Mouse (Mus musculus): ENCODE data around the gene Gpr68. TPM values are rescaled to one million over a fixed set of nuclear protein-coding genes. Genes with fewer than 3 reads are reported as not detected.
A peak's percentile ranks its signal among the peaks of the same experiment; 100 is the strongest.

The Gpr68 gene
- under 1 TPM; 0.09 to 0.63 TPM for total RNA-seq (2021)
- long read RNA-seq, experiment 1, partial matches to known transcripts = 0 of 1 reads
- long read RNA-seq, experiment 1, other reads (novel, unspliced or antisense) = 1 of 1 reads
- long read RNA-seq, experiment 2 = 0 reads

- peak; percentile 41 for DNase-seq
These were observed at the start of gene Gpr68 for GRCm38 (mm10) chr12:100907598-100908297. TSS of gene Gpr68 (minus strand) at chr12:100908198.

GRCm38 (mm10) chr12:100957257-100957656 is 49.3 kb upstream of the Gpr68 start:
- DNase-seq = no peak

- DNase-seq = no peak
These were observed 48.8 kb upstream of the Gpr68 start for GRCm38 (mm10) chr12:100956825-100957224.

- no peak for DNase-seq
These were observed 48.0 kb upstream of the Gpr68 start for GRCm38 (mm10) chr12:100956028-100956427.

- no peak for DNase-seq
These were observed 45.9 kb upstream of the Gpr68 start for GRCm38 (mm10) chr12:100953926-100954325.

- DNase-seq = peak; percentile 78
These were observed 44.4 kb upstream of the Gpr68 start for GRCm38 (mm10) chr12:100952193-100952931.

GRCm38 (mm10) chr12:100949146-100949545 is 41.1 kb upstream of the Gpr68 start:
- DNase-seq = no peak

GRCm38 (mm10) chr12:100948021-100948420 is 40.0 kb upstream of the Gpr68 start:
- no peak for DNase-seq

GRCm38 (mm10) chr12:100945948-100946347 is 38.0 kb upstream of the Gpr68 start:
- DNase-seq = no peak

- DNase-seq = no peak
These were observed 37.5 kb upstream of the Gpr68 start for GRCm38 (mm10) chr12:100945501-100945900.

GRCm38 (mm10) chr12:100944921-100945336 is 36.9 kb upstream of the Gpr68 start:
- peak; percentile 36 for DNase-seq

GRCm38 (mm10) chr12:100943146-100943545 is 35.1 kb upstream of the Gpr68 start:
- no peak for DNase-seq

- no peak for DNase-seq
These were observed 33.4 kb upstream of the Gpr68 start for GRCm38 (mm10) chr12:100941361-100941760.

- DNase-seq = no peak
These were observed 29.7 kb upstream of the Gpr68 start for GRCm38 (mm10) chr12:100937441-100938360.

GRCm38 (mm10) chr12:100936737-100937136 is 28.7 kb upstream of the Gpr68 start:
- DNase-seq = no peak

GRCm38 (mm10) chr12:100936116-100936515 is 28.1 kb upstream of the Gpr68 start:
- peak; percentile 80 for DNase-seq

GRCm38 (mm10) chr12:100934796-100935195 is 26.8 kb upstream of the Gpr68 start:
- DNase-seq = no peak

GRCm38 (mm10) chr12:100931653-100932052 is 23.7 kb upstream of the Gpr68 start:
- DNase-seq = no peak

GRCm38 (mm10) chr12:100928286-100928685 is 20.3 kb upstream of the Gpr68 start:
- DNase-seq = no peak

GRCm38 (mm10) chr12:100925644-100926619 is 17.9 kb upstream of the Gpr68 start:
- DNase-seq = peak; percentile 57

Data from gastrocnemius, postnatal 10 days (tissue).